Comparison of ENCODE assay signal across 8 mouse cellular contexts in genomic region chr19:10486264-10486738, GRCm38 (mm10). TPM values are rescaled to one million over a fixed set of nuclear protein-coding genes. Genes with fewer than 3 reads are reported as not detected.
A peak's percentile ranks its signal among the peaks of the same experiment; 100 is the strongest.
DNase-seq lines count a peak whose midpoint lies in the region; ATAC-seq and TF ChIP-seq lines count a peak whose summit lies in the region.

No protein-coding gene starts in this region.

- DNase-seq in gastrocnemius, adult 18-20 months (ENCODE audit: low spot score), result peak; percentile 56
- DNase-seq in gastrocnemius, postnatal 25 days, result no peak
- peak; percentile 37 for DNase-seq in cerebellum, adult 11 months
- DNase-seq in hindbrain, postnatal 0 days (ENCODE audit: low spot score), result peak; percentile 88
- DNase-seq in left cerebral cortex, adult 18-20 months (ENCODE audit: low spot score in 2 of 2), result peak; percentile 41 to 60
- DNase-seq in right cerebral cortex, postnatal 25 days, result peak; percentile 51

- no peak overlapping the region for H3K4me2 ChIP-seq in forebrain, embryonic 13.5 days
- no peak overlapping the region for H3K4me2 ChIP-seq in hindbrain, postnatal 0 days (ENCODE audit: low read depth, low read length)

- WGBS in forebrain, embryonic 13.5 days, result 23% methylated on average over 9 of the region's 9 CpGs
- WGBS in hindbrain, postnatal 0 days, result 19% methylated on average over 9 of the region's 9 CpGs

- H3K27me3 ChIP-seq in forebrain, embryonic 13.5 days, result no peaks in the 10 kb centered on the region; the same call in 1 of the 2 replicates
- peaks cover 4% of the 10 kb centered on the region; the same call in 1 of the 2 replicates for H3K27me3 ChIP-seq in hindbrain, postnatal 0 days (ENCODE audit: insufficient read depth, low read length)

- no peak overlapping the region for H3K27ac ChIP-seq in forebrain, embryonic 13.5 days
- H3K27ac ChIP-seq in hindbrain, postnatal 0 days, result no peak overlapping the region

- no peaks in the 10 kb centered on the region for H3K36me3 ChIP-seq in forebrain, embryonic 13.5 days (ENCODE audit: poor library complexity, severe bottlenecking)
- H3K36me3 ChIP-seq in hindbrain, postnatal 0 days (ENCODE audit: insufficient read depth, low read length), result no peaks in the 10 kb centered on the region

- TF ChIP-seq CTCF in hindbrain, postnatal 0 days (IDR thresholded peaks at IDR 0.05; ENCODE audit: low read depth), result peak; percentile 95

- peaks cover 9% of the 10 kb centered on the region for H3K4me1 ChIP-seq in forebrain, embryonic 13.5 days
- peaks cover 6% of the 10 kb centered on the region for H3K4me1 ChIP-seq in hindbrain, postnatal 0 days (ENCODE audit: insufficient read depth, low read length)

- H3K4me3 ChIP-seq in forebrain, embryonic 13.5 days, result no peak overlapping the region
- H3K4me3 ChIP-seq in hindbrain, postnatal 0 days (ENCODE audit: low read length), result no peak overlapping the region

- no peaks in the 10 kb centered on the region for H3K9me3 ChIP-seq in forebrain, embryonic 13.5 days (replicated peaks)
- H3K9me3 ChIP-seq in hindbrain, postnatal 0 days (ENCODE audit: low read length), result no peaks in the 10 kb centered on the region

- peak; percentile 68 for ATAC-seq in forebrain, embryonic 13.5 days
- peak; percentile 85 for ATAC-seq in hindbrain, postnatal 0 days
- peak; percentile 72 for ATAC-seq in megakaryocyte-erythroid progenitor cell, adult 5-6 weeks (replicated peaks; ENCODE audit: low FRiP score, low TSS enrichment, poor library complexity, severe bottlenecking)

- H3K9ac ChIP-seq in forebrain, embryonic 13.5 days, result no peak overlapping the region
- no peak overlapping the region for H3K9ac ChIP-seq in hindbrain, postnatal 0 days (replicated peaks; ENCODE audit: low read length)

RNA-seq across cellular contexts. Expression of gene Ppp1r32, which starts 3.6 kb away (rescaled TPM):
- total RNA-seq in gastrocnemius, adult 18-20 months (2021), result under 1 TPM; 0.82 to 0.85 TPM
- under 1 TPM; 0.90 to 0.91 TPM for total RNA-seq in gastrocnemius, postnatal 25 days (2021)
- polyA plus RNA-seq in forebrain, embryonic 13.5 days (2015; fragmentation: Nextera tagmentation; extraction: Ambion mirVana), result 1.5 and 1.9 TPM in 2 replicates
- 4.0 and 5.4 TPM in 2 replicates for total RNA-seq in hindbrain, postnatal 0 days (2014; rRNA removed)
- 2.3 and 2.9 TPM in 2 replicates for polyA plus RNA-seq in hindbrain, postnatal 0 days (2015; fragmentation: Nextera tagmentation; extraction: Ambion mirVana)
- under 1 TPM; 0.77 to 0.91 TPM for total RNA-seq in left cerebral cortex, adult 18-20 months (2021)
- 0.57 TPM in 1 of 2 replicates, not detected in the other for total RNA-seq in megakaryocyte-erythroid progenitor cell, adult 5-6 weeks (2014; fragmentation: Nextera tagmentation)
- total RNA-seq in megakaryocyte-erythroid progenitor cell, adult 5-6 weeks (2017), result not detected in 2 replicates

RNA-seq across cellular contexts. Expression of gene Lrrc10b, which starts 29.0 kb away (rescaled TPM):
- total RNA-seq in gastrocnemius, adult 18-20 months (2021), result under 1 TPM; 0.17 to 0.18 TPM
- under 1 TPM; 0.13 to 0.38 TPM for total RNA-seq in gastrocnemius, postnatal 25 days (2021)
- 0.25 and 0.40 TPM in 2 replicates for polyA plus RNA-seq in forebrain, embryonic 13.5 days (2015; fragmentation: Nextera tagmentation; extraction: Ambion mirVana)
- 6.5 and 6.8 TPM in 2 replicates for total RNA-seq in hindbrain, postnatal 0 days (2014; rRNA removed)
- polyA plus RNA-seq in hindbrain, postnatal 0 days (2015; fragmentation: Nextera tagmentation; extraction: Ambion mirVana), result 2.0 and 2.1 TPM in 2 replicates
- total RNA-seq in left cerebral cortex, adult 18-20 months (2021), result 10 to 100 TPM; 12.7 to 27.8 TPM
- total RNA-seq in megakaryocyte-erythroid progenitor cell, adult 5-6 weeks (2014; fragmentation: Nextera tagmentation), result not detected in 2 replicates
- not detected in 2 replicates for total RNA-seq in megakaryocyte-erythroid progenitor cell, adult 5-6 weeks (2017)

RNA-seq across cellular contexts. Expression of gene Cpsf7, which starts 38.8 kb away (rescaled TPM):
- total RNA-seq in gastrocnemius, adult 18-20 months (2021), result 10 to 100 TPM; 15.4 to 19.8 TPM
- 10 to 100 TPM; 18.0 to 18.5 TPM for total RNA-seq in gastrocnemius, postnatal 25 days (2021)
- 50.6 and 54.3 TPM in 2 replicates for polyA plus RNA-seq in forebrain, embryonic 13.5 days (2015; fragmentation: Nextera tagmentation; extraction: Ambion mirVana)
- 44.9 and 47.4 TPM in 2 replicates for total RNA-seq in hindbrain, postnatal 0 days (2014; rRNA removed)
- polyA plus RNA-seq in hindbrain, postnatal 0 days (2015; fragmentation: Nextera tagmentation; extraction: Ambion mirVana), result 34.4 and 36.2 TPM in 2 replicates
- 10 to 100 TPM; 76.8 to 79.5 TPM for total RNA-seq in left cerebral cortex, adult 18-20 months (2021)
- 98.2 and 112 TPM in 2 replicates for total RNA-seq in megakaryocyte-erythroid progenitor cell, adult 5-6 weeks (2014; fragmentation: Nextera tagmentation)
- total RNA-seq in megakaryocyte-erythroid progenitor cell, adult 5-6 weeks (2017), result 36.3 and 39.4 TPM in 2 replicates

RNA-seq across cellular contexts. Expression of gene Sdhaf2, which starts 39.6 kb away (rescaled TPM):
- 10 to 100 TPM; 45.0 to 47.5 TPM for total RNA-seq in gastrocnemius, adult 18-20 months (2021)
- total RNA-seq in gastrocnemius, postnatal 25 days (2021), result 10 to 100 TPM; 49.0 to 54.0 TPM
- 60.6 and 61.2 TPM in 2 replicates for polyA plus RNA-seq in forebrain, embryonic 13.5 days (2015; fragmentation: Nextera tagmentation; extraction: Ambion mirVana)
- total RNA-seq in hindbrain, postnatal 0 days (2014; rRNA removed), result 47.7 and 58.2 TPM in 2 replicates
- 60.2 and 64.2 TPM in 2 replicates for polyA plus RNA-seq in hindbrain, postnatal 0 days (2015; fragmentation: Nextera tagmentation; extraction: Ambion mirVana)
- 10 to 100 TPM; 52.9 to 53.4 TPM for total RNA-seq in left cerebral cortex, adult 18-20 months (2021)
- 71.9 and 73.0 TPM in 2 replicates for total RNA-seq in megakaryocyte-erythroid progenitor cell, adult 5-6 weeks (2014; fragmentation: Nextera tagmentation)
- total RNA-seq in megakaryocyte-erythroid progenitor cell, adult 5-6 weeks (2017), result 61.3 and 105 TPM in 2 replicates
